Mouse (Mus musculus): ENCODE results near the gene 9130023H24Rik.

- TF ChIP-seq CTCF (IDR thresholded peaks at IDR 0.05): no peak
- no peak for TF ChIP-seq EP300 (IDR thresholded peaks at IDR 0.05)
Observed at GRCm38 (mm10) chr7:128276051-128276450, 38.2 kb upstream of the 9130023H24Rik start.
